Mouse (Mus musculus) CH12.LX (cell line): Measurements from ENCODE around the gene Vmn2r3. TPM values are rescaled to one million over a fixed set of nuclear protein-coding genes. Genes with fewer than 3 reads are reported as not detected.
A peak's percentile ranks its signal among the peaks of the same experiment; 100 is the strongest.
"Not testable (repeated sequence)": the region's sequence is repeated elsewhere in the genome, so short reads cannot be mapped to it uniquely, and the experiment has no call there.

Experiments used
- DNase-seq: peaks from one replicate; pipeline ENCODE4 v3.0.0-alpha.2; 2013; ENCODE audit errors: extremely low read depth
- H3K27ac ChIP-seq: 2 replicates; pipeline ENCODE4 v1.5.1; 2012; ENCODE audit warnings: low read depth, mild to moderate bottlenecking, control low read depth, moderate library complexity; ENCODE audit not compliant: insufficient read depth
- H3K27me3 ChIP-seq: replicated peaks from 2 replicates; pipeline ENCODE3; 2012; ENCODE audit warnings: inconsistent platforms
- H3K36me3 ChIP-seq, 2 experiments: replicated peaks in 1 of 2; 2 replicates each; pipeline versions ENCODE3 to v1.6.1; 2012; ENCODE audit warnings: inconsistent platforms in 1 of 2, low read length in 1 of 2, mild to moderate bottlenecking in 1 of 2, mixed read lengths in 1 of 2, moderate library complexity in 1 of 2; ENCODE audit not compliant: control insufficient read depth in 1 of 2, insufficient read depth in 1 of 2
- H3K4me1 ChIP-seq, 2 experiments: 2 replicates each; pipeline ENCODE4 v1.6.1; 2012; ENCODE audit warnings: inconsistent platforms in 1 of 2, moderate library complexity in 1 of 2; ENCODE audit not compliant: insufficient read depth in 2 of 2, control insufficient read depth in 1 of 2
- H3K4me2 ChIP-seq: 2 replicates; pipeline ENCODE4 v1.6.1; 2012; ENCODE audit warnings: low read depth, mild to moderate bottlenecking, control low read depth; ENCODE audit not compliant: poor library complexity, insufficient read depth, severe bottlenecking
- H3K4me3 ChIP-seq, 3 experiments: fragments of 150-350 bp in 1 of 3; sonication (generic) in 1 of 3; replicated peaks in 1 of 3; 2 replicates each; pipeline versions ENCODE3 to v1.5.1; 2011 to 2012; ENCODE audit warnings: low read depth in 2 of 3, low read length in 2 of 3, mild to moderate bottlenecking in 2 of 3, moderate library complexity in 2 of 3, control low read depth in 1 of 3, improper control_type of control experiment in 1 of 3, inconsistent platforms in 1 of 3, mixed read lengths in 1 of 3; ENCODE audit not compliant: poor library complexity in 1 of 3
- H3K79me2 ChIP-seq: replicated peaks from 2 replicates; pipeline ENCODE4 v1.6.1; 2012; ENCODE audit warnings: mild to moderate bottlenecking, moderate library complexity; ENCODE audit not compliant: control insufficient read depth, poor library complexity, insufficient read depth, severe bottlenecking; ENCODE audit errors: extremely low read depth
- H3K9ac ChIP-seq: 2 replicates; pipeline ENCODE4 v1.6.1; 2012; ENCODE audit warnings: low read depth, mild to moderate bottlenecking, control low read depth, moderate library complexity; ENCODE audit not compliant: insufficient read depth
- H3K9me3 ChIP-seq: replicated peaks from 2 replicates; pipeline ENCODE3; 2012; ENCODE audit warnings: low read length, inconsistent platforms, mixed read lengths
- BHLHE40 ChIP-seq: IDR thresholded peaks from 2 replicates; pipeline ENCODE4 v1.6.1; 2011; ENCODE audit warnings: mild to moderate bottlenecking, low read depth, low read length, improper control_type of control experiment
- CHD2 ChIP-seq: IDR thresholded peaks from 2 replicates; pipeline ENCODE4 v1.6.1; 2011; ENCODE audit warnings: low read length, improper control_type of control experiment
- CTCF ChIP-seq, 2 experiments: IDR thresholded peaks in 1 of 2; conservative IDR thresholded peaks in 1 of 2; 2 replicates each; pipeline ENCODE4 v1.5.1; 2011 to 2012; ENCODE audit warnings: low read depth in 2 of 2, low read length in 2 of 2, improper control_type of control experiment in 1 of 2, inconsistent platforms in 1 of 2, mild to moderate bottlenecking in 1 of 2, moderate library complexity in 1 of 2
- JUN ChIP-seq: IDR thresholded peaks from 2 replicates; pipeline ENCODE4 v1.6.1; 2011; ENCODE audit warnings: low read depth, mild to moderate bottlenecking, low read length, improper control_type of control experiment, moderate library complexity; ENCODE audit not compliant: insufficient read depth
- MYC ChIP-seq: IDR thresholded peaks from 2 replicates; pipeline ENCODE4 v1.6.1; 2011; ENCODE audit warnings: low read depth, mild to moderate bottlenecking, improper control_type of control experiment, low read length
- NELFE ChIP-seq: IDR thresholded peaks from 2 replicates; pipeline ENCODE4 v1.6.1; 2011; ENCODE audit warnings: low read depth, low read length, improper control_type of control experiment
- PAX5 ChIP-seq: IDR thresholded peaks from 2 replicates; pipeline ENCODE4 v1.6.1; 2012; ENCODE audit warnings: low read length, inconsistent platforms, mixed read lengths
- RAD21 ChIP-seq: IDR thresholded peaks from 2 replicates; pipeline ENCODE4 v1.6.1; 2011; ENCODE audit warnings: low read depth, mild to moderate bottlenecking, low read length, improper control_type of control experiment, moderate library complexity
- SMC3 ChIP-seq: IDR thresholded peaks from 2 replicates; pipeline ENCODE4 v1.6.1; 2011; ENCODE audit warnings: low read depth, low read length, improper control_type of control experiment
- USF2 ChIP-seq: conservative IDR thresholded peaks from 2 replicates; pipeline ENCODE4 v1.6.1; 2011; ENCODE audit warnings: low read depth, low read length, improper control_type of control experiment
- ZNF384 ChIP-seq: IDR thresholded peaks from 2 replicates; pipeline ENCODE4 v1.6.1; 2012; ENCODE audit warnings: low read depth, low read length, improper control_type of control experiment, inconsistent platforms
- dilution Hi-C: fragments of 300-500 bp; cut with MboI; formaldehyde crosslinking; loops from 2 replicates; pipeline ENCODE4 v1.14.3; 2020; ENCODE audit warnings: low sequenced_read_pairs; ENCODE audit not compliant: extremely low pct_unique_long_range_greater_than_20kb, extremely low pct_ligation_motif_present
- in situ Hi-C: fragments of 300-500 bp; cut with MboI; formaldehyde crosslinking; loops from 3 replicates; pipeline ENCODE4 v1.14.3; 2019; ENCODE audit warnings: low sequenced_read_pairs, low pct_ligation_motif_present, low pct_unique_long_range_greater_than_20kb, mixed read lengths
- polyA plus RNA-seq: library from polyadenylated mRNA; unstranded; fragments of >175 nt; gene quantifications from 2 replicates; pipeline ENCODE4 v1.2.1, GENCODE M21; 2012; ENCODE audit warnings: low read depth; ENCODE audit not compliant: insufficient read length
- total RNA-seq, 2 experiments: library from RNA; depleted of rRNA; stranded (reverse); fragments of 300-350 nt in 1 of 2; fragments of >200 nt in 1 of 2; gene quantifications; 2 replicates each; pipeline ENCODE4 v1.2.3; 2012 to 2014

Vmn2r3 gene
- total and polyA plus RNA-seq, 3 experiments: 0.06 TPM; not detected in 2

DNA sequence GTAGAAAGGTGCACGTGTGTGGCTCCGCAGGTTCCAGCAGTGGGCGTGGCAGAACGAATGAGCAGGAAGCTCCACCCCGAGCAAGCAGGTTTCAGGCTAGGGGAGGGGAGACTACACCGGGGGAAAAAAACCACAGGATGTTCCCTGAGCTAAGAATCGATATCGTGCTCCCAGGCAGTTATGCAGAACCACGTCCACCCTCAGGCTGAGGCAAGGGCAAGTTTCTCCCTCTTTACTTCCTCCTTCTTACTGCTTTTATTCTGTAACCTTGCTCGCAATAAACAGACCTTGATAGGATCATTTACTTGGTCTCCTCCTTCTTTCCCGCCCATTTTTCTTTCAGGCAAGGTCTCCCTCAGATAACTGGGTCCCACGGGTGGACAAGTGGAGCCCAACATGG, 55.9 kb downstream of the Vmn2r3 start:
- Histone ChIP-seq H3K9ac (peak overlapping the region; percentile 49; the same call in 1 of the 2 replicates), H3K4me2 (peak overlapping the region; percentile 98), H3K4me3 (peak overlapping the region; percentile 26 to 43 (median 42))
- H3K36me3 ChIP-seq, H3K27me3 ChIP-seq, dilution Hi-C loops, H3K79me2 ChIP-seq, H3K4me1 ChIP-seq, H3K27ac ChIP-seq, H3K9me3 ChIP-seq: not testable (repeated sequence)
- peak; percentile 12; the same call in 1 of the 2 replicates for TF ChIP-seq BHLHE40
- TF ChIP-seq ZNF384: 0 out of 2 replicates have a peak, but pooled peaks have one; percentile 9
- TF ChIP-seq MYC: 0 out of 2 replicates have a peak, but pooled peaks have one; percentile 32
- 0 out of 2 replicates have a peak, but pooled peaks have one; percentile 31 for TF ChIP-seq NELFE
- peak; percentile 47 for DNase-seq
- in situ Hi-C loops: loop anchor here (25.0 kb wide), 1 partner anchor 196 kb away; no protein-coding TSS in a partner anchor

DNA sequence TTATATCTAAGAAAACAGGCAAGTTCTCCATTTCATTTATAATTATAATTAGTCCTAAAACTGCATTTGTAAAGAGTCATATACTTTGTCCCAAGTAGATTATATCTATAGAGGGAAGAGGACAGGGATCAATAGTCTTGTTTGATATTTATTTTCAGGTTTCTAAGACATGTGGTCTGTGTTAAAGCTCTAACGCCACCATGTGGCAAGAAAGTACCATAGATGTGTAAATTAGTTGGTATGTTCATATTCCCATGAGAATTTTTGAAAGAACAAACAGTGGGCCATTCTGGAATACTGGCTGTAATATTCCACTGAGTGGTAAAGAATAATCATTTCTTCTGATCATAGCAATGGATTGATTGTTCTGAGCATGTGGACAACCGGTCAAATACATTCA, 62.3 kb downstream of the Vmn2r3 start:
- no peak for DNase-seq
- in situ Hi-C loops (loop anchor here (25.0 kb wide), 1 partner anchor 190 kb away; no protein-coding TSS in a partner anchor), dilution Hi-C loops (no loop called here)
- Histone ChIP-seq H3K27ac (no peak overlapping the region), H3K36me3 (no peaks in the 10 kb centered on the region), H3K27me3 (no peaks in the 10 kb centered on the region), H3K4me1 (no peaks in the 10 kb centered on the region), H3K9me3 (no peaks in the 10 kb centered on the region), H3K9ac (no peak overlapping the region), H3K4me2 (no peak overlapping the region), H3K79me2 (no peaks in the 10 kb centered on the region), H3K4me3 (no peak overlapping the region)
- TF ChIP-seq CHD2 (no peak), JUN (no peak), PAX5 (no peak), RAD21 (peak; percentile 74), USF2 (no peak), SMC3 (peak; percentile 69), CTCF (conservative IDR thresholded peaks at IDR 0.05 in 1 of 2, IDR thresholded peaks at IDR 0.05 in 1 of 2; ENCODE audit: low read depth in 2 of 2, low read length in 2 of 2) (peak in 1 of 2 experiments; percentile 70; a peak in 2 of 4 replicates)

Other genes starting within 250 kb of the Vmn2r3 start
- not detected in 2 replicates for gene Vmn2r1, start 208.2 kb downstream of the Vmn2r3 start, total RNA-seq (2012; rRNA removed)
- gene Vmn2r1, start 208.2 kb downstream of the Vmn2r3 start, total RNA-seq (2014; rRNA removed): 0.04 TPM in 2 replicates
- not detected in 2 replicates for gene Vmn2r1, start 208.2 kb downstream of the Vmn2r3 start, polyA plus RNA-seq
- gene Vmn2r2, start 147.8 kb downstream of the Vmn2r3 start, total RNA-seq (2012; rRNA removed): not detected in 2 replicates
- gene Vmn2r2, start 147.8 kb downstream of the Vmn2r3 start, total RNA-seq (2014; rRNA removed): not detected in 2 replicates
- gene Vmn2r2, start 147.8 kb downstream of the Vmn2r3 start, polyA plus RNA-seq: not detected in 2 replicates
- not detected in 2 replicates for gene Vmn2r4, start 125.7 kb upstream of the Vmn2r3 start, total RNA-seq (2012; rRNA removed)
- gene Vmn2r4, start 125.7 kb upstream of the Vmn2r3 start, total RNA-seq (2014; rRNA removed): not detected in 2 replicates
- gene Vmn2r4, start 125.7 kb upstream of the Vmn2r3 start, polyA plus RNA-seq: not detected in 2 replicates
- not detected in 2 replicates for gene Vmn2r5, start 220.1 kb upstream of the Vmn2r3 start, total RNA-seq (2012; rRNA removed)
- gene Vmn2r5, start 220.1 kb upstream of the Vmn2r3 start, total RNA-seq (2014; rRNA removed): not detected in 2 replicates
- gene Vmn2r5, start 220.1 kb upstream of the Vmn2r3 start, polyA plus RNA-seq: not detected in 2 replicates